Mouse (Mus musculus): ENCODE data around the gene Bnipl.

Gene Bnipl

GRCm38 (mm10) chr3:95250783-95251424 is at the start of gene Bnipl:
Gene Bnipl, minus strand, starts transcription at chr3:95251193.
- no peak for DNase-seq

GRCm38 (mm10) chr3:95298018-95298417 is 47.0 kb upstream of the Bnipl start:
- no peak for DNase-seq

DNA sequence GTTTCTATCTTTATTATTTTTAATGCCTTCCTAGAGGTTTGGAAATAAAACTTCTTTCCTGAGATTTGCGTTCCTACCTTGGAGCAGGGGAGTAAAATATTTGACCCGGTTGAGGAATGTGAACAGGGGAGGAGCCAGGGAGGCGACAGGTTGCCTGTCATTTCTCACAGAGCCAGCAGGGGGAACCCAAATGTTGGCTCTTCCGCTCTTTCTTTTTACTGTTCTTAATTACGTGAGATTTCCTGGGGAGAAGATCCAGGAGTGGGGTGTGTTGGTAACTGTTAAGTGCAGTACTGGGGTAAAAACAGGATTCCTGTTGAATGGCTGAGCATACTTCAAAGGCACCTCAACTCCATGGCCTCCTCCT is 45.1 kb upstream of the Bnipl start:
- peak; percentile 58 for DNase-seq

- no peak for DNase-seq
Observed at GRCm38 (mm10) chr3:95295321-95296102, 44.5 kb upstream of the Bnipl start.

GRCm38 (mm10) chr3:95294718-95295117 is 43.7 kb upstream of the Bnipl start:
- DNase-seq = no peak

DNA sequence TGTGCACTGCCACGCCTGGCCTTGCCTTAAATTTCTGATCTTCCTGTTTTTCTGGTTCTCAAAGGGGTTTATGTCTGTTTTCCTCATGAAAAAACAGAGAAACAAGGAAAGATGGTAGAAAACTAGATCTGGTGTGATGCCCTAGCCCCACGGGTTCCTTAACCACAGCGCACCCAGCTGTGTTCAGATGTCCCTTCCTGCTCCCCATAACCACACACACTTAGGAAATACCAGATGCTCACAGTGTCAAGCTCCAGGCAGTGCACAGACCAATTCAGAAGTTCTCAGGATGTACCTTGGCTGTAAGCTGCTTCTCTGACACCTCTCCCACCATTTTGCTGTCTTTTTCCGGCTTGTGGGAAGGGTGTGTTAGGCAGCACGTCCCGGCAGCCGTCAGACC is 43.3 kb upstream of the Bnipl start:
- no peak for DNase-seq

GRCm38 (mm10) chr3:95293537-95293936 is 42.5 kb upstream of the Bnipl start:
- DNase-seq = no peak

- DNase-seq = no peak
Observed at GRCm38 (mm10) chr3:95292899-95293298, 41.9 kb upstream of the Bnipl start.

DNA sequence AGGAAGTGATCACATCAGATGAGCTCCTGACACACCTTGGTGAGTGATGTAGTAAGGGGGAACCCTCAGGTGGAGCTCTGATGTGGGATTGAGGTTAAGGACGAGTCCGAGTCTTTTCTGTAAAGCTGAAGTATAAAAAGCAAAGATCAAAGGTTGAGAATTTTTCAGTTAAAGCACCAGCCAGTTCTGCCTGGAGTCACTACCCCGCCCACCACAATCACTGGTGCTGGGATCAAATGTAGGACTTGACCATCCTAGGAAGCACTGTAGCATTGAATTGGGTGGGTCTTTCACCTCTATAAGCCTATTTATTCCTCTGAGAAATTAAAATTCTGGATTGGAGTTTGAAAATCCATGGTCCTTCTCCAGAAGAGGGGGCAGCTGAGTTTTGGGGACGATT is 40.0 kb upstream of the Bnipl start:
- DNase-seq = no peak

- no peak for DNase-seq
Observed at GRCm38 (mm10) chr3:95290156-95290555, 39.2 kb upstream of the Bnipl start.

DNA sequence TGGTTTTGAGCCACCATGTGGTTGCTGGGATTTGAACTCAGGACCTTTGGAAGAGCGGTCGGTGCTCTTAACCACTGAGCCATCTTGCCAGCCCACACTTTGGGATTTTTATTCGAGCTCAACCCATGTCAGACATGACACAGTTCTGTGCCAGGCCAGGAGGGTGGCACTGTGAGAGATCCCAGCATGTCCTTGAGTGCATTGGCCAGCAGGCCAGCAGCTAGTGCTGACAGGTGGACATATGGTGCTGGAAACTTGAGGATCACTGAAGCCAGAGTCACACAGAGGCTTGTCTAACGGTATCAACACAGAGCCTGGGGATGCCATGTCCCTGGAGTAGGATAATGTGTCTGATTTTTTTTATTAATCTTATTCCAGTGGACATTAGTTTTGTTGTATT is 38.4 kb upstream of the Bnipl start:
- DNase-seq = no peak

DNA sequence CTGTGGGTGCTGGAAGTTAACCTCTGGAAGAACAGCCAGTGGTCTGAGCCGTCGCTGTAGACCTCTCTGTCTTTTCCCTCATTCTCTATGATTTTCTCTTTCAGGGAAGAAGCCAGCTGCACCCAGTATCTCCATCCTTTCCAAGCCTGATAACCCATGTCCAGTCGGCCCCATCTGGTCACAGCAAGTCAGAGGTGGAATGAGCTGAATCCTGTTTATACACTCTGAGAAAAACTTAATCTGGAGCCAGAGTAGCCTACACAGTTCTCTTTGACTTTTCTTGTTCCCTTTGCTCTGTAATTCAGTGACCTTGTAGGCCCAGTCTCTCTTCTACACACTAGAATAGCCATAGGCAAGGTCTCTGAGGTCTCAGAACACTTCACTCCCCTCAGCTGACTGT is 36.5 kb upstream of the Bnipl start:
- no peak for DNase-seq

DNA sequence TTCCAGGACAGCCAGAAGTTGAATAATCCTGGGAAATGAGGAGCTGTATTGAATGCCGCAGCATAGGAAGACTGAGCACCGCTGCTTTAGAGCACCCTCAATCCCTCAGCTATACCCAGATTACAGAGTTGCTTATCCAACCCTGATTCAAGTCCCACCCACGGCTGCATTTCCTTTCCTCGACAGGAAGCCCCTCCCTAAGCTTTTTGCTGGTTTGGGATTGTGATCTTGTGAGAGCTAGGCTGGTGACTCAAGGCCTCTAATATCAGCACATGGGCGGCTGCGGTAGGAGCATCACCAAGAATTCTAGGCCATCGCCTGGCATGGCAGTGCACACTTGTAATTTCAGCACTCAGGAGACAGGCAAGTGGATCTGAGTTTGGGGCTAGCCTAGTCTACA is 35.5 kb upstream of the Bnipl start:
- no peak for DNase-seq

GRCm38 (mm10) chr3:95286011-95286410 is 35.0 kb upstream of the Bnipl start:
- DNase-seq = no peak

- no peak for DNase-seq
Observed at GRCm38 (mm10) chr3:95285390-95285789, 34.4 kb upstream of the Bnipl start.

GRCm38 (mm10) chr3:95284501-95285281 is 33.7 kb upstream of the Bnipl start:
- no peak for DNase-seq

DNA sequence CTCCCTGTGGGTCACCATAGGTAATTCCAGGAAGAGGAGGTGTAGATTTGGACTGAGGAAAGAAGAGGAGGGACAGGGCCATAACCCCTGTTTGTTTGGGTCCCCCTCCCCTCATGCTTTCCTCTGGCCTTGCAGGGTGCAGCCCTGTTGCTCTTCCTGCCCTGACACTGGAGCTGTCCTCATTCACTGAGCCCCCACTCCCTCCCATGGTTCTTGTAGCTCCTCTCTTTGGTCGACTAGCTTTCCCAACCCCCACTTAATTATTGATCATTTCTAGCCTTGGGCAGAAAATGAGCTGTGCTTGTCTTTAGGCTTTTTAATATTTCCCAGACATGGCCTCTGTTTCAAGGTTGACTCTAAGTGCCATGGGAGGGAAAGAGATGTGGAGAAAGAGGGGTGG is 33.1 kb upstream of the Bnipl start:
- no peak for DNase-seq

GRCm38 (mm10) chr3:95283589-95283941 is 32.6 kb upstream of the Bnipl start:
- no peak for DNase-seq

- peak; percentile 64 for DNase-seq
Observed at GRCm38 (mm10) chr3:95282865-95283588, 32.0 kb upstream of the Bnipl start.

GRCm38 (mm10) chr3:95282381-95282864 is 31.4 kb upstream of the Bnipl start:
- DNase-seq = peak; percentile 67

- DNase-seq = peak; percentile 99
Observed at GRCm38 (mm10) chr3:95281216-95282126, 30.5 kb upstream of the Bnipl start, which contains the start of the genes Mindy1 and Prune1. Gene Mindy1, plus strand, starts transcription at chr3:95281345. Gene Prune1, minus strand, starts transcription at chr3:95282076.

DNA sequence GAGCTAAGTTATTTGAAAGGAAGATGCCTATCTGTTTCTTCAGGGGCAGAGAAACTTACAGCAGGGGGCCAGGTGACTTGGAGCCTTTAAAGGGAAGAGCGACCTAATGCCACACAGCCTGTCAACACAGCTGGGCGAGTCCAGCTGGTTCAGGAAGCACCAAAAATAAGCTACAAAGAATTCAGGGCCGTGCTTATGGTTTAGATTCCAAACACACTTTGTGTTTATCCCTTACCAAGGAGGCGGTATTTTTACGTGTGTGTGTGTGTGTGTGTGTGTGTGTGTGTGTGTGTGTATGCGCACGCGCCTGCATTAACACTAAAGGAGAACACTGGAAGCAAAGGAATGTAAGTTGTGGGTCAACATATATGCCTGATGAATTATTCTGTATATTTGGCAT is 29.8 kb upstream of the Bnipl start:
- DNase-seq = no peak
